Mouse (Mus musculus) mouse trophoblast stem cell (cell line): ENCODE data around the gene Cep250.

ENCODE experiments used
- in situ Hi-C, 2 experiments: fragments of 300-500 bp; cut with MseI, MboI; formaldehyde crosslinking; loops; 2 replicates in 1 of 2; 3 replicates in 1 of 2; pipeline ENCODE4 v1.15.1; 2025

The Cep250 gene

GRCm38 (mm10) chr2:155961862-155962261 lies 5.6 kb downstream of the Cep250 start:
- in situ Hi-C loops: no loop called here

- in situ Hi-C loops: no loop called here
Observed at GRCm38 (mm10) chr2:155962991-155963390, 6.7 kb downstream of the Cep250 start.

GRCm38 (mm10) chr2:155973348-155973747 lies 17.1 kb downstream of the Cep250 start:
- in situ Hi-C loops: no loop called here

DNA sequence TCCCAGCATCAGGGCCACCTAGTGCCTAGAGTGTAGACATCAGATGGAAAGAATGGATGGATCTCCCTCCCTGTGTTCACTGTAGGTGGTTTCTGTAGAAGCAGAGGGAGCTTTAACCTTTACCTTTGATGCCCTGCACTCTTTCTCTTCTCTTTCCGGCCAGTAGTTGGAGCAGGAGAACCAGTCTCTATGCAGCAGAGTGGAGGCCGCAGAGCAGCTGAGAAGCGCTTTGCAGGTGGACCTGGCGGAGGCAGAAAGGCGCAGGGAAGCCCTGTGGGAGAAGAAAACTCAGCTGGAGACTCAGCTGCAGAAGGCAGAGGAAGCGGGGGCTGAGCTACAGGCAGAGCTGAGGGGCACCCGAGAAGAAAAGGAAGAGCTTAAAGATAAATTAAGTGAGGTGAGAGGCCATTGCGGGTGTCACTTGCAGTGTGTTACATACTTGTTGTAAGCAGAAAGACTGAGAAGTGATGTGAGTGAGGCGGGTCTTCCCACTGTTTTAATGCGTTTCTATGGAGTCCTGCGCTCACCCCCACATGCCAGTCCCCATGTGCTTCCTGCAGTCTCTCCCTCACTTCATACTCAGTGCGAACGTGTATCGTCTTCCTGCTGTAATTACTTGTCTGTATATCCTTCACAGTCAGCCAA lies 18.0 kb downstream of the Cep250 start:
- in situ Hi-C loops: no loop called here

DNA sequence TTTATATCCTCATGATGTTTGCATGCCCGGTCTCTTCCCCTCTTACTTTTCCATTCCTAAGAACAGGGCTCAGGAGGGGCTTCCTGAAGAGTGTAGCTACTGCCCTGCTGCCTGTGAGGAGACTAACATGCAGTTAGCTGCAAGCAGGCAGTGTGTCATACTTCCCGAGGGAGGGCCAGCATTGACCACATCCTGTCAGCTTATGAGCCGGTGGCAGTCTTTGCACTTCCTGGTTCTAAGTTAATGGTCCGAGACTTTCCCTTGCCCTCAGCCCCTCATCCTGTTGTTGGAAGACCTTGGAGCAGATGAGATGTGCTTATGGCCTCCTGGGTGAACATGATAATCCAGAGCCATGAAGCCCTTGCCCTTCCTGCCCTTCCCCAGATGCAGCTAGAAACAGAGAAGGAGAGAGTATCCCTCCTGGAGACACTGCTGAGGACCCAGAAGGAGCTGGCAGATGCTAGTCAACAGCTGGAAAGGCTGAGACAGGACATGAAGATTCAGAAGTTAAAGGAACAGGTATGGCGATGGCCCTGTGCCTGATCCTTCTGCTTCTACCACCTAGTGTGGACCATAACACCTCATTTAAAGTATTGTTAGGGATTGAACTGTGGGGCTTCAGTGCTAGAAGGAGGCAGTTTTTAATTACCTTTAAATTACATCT lies 23.2 kb downstream of the Cep250 start:
- in situ Hi-C loops: no loop called here

DNA sequence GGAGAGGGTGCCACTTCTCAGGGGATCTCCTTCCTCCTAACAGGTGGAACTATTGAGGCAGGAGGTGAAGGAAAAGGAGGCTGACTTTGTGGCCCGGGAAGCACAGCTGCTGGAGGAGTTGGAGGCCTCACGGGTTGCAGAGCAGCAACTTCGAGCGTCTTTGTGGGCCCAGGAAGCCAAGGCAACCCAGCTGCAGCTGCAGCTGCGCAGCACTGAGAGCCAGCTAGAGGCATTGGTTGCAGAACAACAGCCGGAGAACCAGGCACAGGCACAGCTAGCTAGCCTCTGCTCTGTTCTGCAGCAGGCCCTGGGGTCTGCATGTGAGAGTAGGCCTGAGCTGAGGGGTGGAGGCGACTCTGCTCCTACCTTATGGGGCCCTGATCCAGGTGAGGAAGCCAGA lies 29.5 kb downstream of the Cep250 start:
- in situ Hi-C loops: no loop called here

GRCm38 (mm10) chr2:155987131-155987530 lies 30.9 kb downstream of the Cep250 start:
- in situ Hi-C loops: no loop called here

- in situ Hi-C loops: no loop called here
Observed at GRCm38 (mm10) chr2:155989085-155989484, 32.8 kb downstream of the Cep250 start.

- in situ Hi-C loops: no loop called here
Observed at GRCm38 (mm10) chr2:155991151-155991550, 34.9 kb downstream of the Cep250 start.

DNA sequence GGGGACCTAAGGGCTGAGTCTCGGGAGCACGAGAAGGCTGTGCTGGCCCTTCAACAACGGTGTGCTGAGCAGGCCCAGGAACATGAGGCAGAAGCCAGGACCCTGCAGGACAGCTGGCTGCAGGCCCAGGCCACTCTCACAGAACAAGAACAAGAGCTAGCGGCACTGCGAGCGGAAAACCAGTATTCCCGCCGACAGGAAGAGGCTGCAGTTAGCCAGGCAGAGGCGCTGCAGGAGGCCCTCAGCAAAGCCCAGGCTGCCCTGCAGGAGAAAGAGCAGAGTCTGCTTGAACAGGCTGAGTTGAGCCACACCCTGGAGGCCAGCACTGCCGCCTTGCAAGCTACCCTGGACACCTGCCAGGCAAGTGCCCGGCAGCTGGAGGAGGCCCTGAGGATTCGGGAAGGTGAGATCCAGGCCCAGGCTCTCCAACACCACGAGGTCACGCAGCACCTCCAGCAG lies 35.6 kb downstream of the Cep250 start:
- in situ Hi-C loops: no loop called here

DNA sequence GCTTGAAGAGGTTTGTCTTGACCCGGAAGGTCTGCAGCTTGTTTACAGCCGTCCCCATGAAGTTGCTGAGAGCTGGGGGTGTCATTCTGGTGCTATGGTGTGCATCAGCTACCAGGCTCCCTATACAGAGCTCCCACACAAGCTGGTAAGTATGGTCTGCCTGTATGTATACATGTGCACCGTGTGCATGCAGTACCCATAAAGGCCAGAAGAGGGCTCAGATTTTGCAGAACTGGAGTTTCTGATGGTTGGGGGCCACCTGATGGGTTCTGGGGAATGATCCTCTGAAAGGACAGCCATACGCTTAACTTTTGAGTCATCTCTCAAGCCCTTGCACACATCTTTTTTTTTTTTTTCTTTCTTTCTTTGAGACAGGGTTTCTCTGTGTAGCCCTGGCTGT lies 49.1 kb downstream of the Cep250 start:
- in situ Hi-C loops: no loop called here

DNA sequence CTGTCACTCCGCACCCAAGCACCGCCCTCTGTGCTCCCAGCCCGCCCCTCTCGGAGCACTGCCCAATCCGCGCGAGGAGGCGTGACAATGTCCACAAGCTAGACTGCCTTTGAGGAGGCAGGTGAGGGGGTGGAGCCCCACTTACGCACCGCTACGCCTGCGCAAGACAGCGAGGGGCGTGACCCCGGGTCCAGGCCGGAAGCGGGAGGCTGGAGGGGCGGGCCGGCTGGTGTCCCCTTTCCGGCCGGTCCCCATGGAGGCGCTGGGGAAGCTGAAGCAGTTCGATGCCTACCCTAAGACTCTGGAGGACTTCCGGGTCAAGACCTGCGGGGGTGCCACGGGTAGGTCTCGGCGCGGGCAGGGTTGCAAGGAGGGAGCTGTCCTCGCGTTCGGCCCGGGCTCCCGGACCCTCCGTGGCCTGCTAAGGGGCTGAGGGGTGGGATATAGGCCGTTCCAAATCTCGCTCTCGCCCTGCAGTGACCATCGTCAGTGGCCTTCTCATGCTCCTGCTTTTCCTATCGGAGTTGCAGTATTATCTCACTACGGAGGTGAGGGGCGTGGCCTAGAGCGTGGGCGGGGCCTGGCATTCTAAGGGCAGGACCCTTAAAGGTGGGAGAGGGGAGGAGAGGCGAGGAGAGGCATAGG lies 51.8 kb downstream of the Cep250 start, which contains the start of the genes 6430550D23Rik and Ergic3:
Gene 6430550D23Rik (minus strand): TSS at position 90 of the 645 bp plus-strand sequence.
Gene Ergic3 (plus strand): TSS at position 158 of the 645 bp plus-strand sequence.
- in situ Hi-C loops: no loop called here

- in situ Hi-C loops: no loop called here
Observed at GRCm38 (mm10) chr2:156018106-156018505, 61.8 kb downstream of the Cep250 start.

DNA sequence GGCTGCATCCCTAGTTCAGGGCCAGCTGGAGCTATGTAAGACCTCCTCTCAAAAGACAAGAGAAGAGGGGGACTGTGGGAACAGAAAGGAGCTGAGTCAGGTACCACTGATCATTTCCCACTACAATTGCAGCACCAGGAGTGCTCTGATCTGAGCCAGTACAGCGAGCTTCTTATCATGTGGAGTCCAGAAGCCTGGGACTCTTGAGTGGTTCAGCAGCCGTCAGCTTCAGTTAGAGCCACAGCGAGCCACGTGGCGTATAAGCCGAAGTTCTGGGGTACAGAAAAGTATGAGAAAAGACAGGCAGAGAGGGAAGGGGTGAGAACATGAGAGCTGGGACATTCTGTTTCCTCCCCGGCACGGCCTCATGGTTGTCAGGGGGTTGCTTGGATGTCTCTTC lies 65.0 kb downstream of the Cep250 start:
- in situ Hi-C loops: no loop called here

GRCm38 (mm10) chr2:156021765-156022164 lies 65.5 kb downstream of the Cep250 start:
- in situ Hi-C loops: no loop called here

GRCm38 (mm10) chr2:156025482-156025881 lies 69.2 kb downstream of the Cep250 start:
- in situ Hi-C loops: no loop called here

DNA sequence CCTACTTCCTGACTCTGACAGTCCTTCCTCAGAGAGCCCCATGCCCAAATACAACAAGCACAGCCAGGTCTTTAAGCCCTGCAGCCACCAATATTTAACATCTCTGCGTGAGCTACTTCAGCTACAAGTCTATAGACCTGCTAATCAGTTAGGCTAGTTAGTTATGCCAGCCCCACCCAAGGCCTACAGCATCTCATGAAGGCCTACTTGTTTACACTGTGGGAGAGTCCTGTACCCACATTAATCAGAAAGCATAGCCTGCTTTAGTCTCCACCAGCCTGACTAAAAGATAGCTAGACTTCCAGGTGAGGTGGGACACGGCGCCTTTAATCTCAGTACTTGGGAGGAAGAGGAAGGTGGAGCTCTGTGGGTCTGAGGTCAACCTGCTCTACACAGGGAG lies 83.1 kb downstream of the Cep250 start:
- in situ Hi-C loops: no loop called here

DNA sequence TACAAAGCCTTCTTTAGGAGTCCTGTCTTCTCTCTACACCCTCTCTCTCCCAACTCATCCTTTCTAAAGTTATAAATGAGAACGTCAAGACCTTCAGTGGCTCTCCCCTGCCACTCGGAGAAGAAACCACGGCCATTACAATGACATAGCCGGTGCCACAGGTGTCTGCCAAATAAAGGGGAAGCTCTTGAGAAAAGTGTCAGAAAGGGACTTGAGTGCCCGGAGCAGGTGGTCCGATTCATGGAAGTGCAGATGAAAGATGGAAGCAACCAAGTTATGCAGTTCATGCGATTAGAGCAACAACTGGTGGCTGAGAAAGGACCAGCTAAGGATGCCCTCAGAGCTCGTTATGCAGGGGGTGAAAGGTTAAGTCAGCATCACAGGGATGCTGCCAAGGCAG lies 86.6 kb downstream of the Cep250 start:
- in situ Hi-C loops: no loop called here

DNA sequence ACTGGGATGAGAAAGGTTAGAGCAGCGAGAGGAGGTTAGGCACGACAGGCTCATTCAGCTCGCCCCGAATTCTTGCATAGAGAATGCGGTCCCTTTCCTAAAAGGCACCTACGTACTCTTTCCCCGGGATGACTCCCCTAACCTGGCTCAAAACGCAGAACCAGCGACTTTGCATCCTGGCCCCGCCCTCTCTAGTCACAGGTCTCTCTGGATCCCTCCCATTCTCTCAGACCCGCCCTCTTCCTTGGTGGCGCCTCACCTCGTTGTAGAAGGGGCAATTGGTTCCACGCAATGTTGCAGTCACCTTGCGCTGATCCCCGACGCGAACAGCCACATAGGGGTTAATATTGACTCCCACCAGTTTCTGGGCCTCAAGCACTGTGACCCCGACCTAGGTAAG lies 91.7 kb downstream of the Cep250 start:
- in situ Hi-C loops: no loop called here
